Mouse (Mus musculus) MEL (cell line): ENCODE results near the gene Kpna3. TPM values are rescaled to one million over a fixed set of nuclear protein-coding genes. Genes with fewer than 3 reads are reported as not detected.

Experiments
- DNase-seq: peaks from one replicate; pipeline ENCODE4 v3.0.0; 2011; ENCODE audit warnings: low read depth, low spot score
- H3K27ac ChIP-seq: 2 replicates; pipeline ENCODE4 v1.5.1; 2012; ENCODE audit warnings: low read depth, mild to moderate bottlenecking, control low read depth, low read length, moderate library complexity; ENCODE audit not compliant: control insufficient read depth
- H3K27me3 ChIP-seq, 2 experiments: fragments of 150-350 bp in 1 of 2; sonication (generic) in 1 of 2; 2 replicates each; pipeline ENCODE4 v1.6.1; 2012; ENCODE audit warnings: low read length in 2 of 2, mild to moderate bottlenecking in 2 of 2, improper control_type of control experiment in 1 of 2, moderate library complexity in 1 of 2; ENCODE audit not compliant: insufficient read depth in 2 of 2, control insufficient read depth in 1 of 2
- H3K36me3 ChIP-seq, 2 experiments: 2 replicates each; pipeline ENCODE4 v1.6.1; 2012 to 2014; ENCODE audit warnings: low read length in 2 of 2, improper control_type of control experiment in 1 of 2, inconsistent platforms in 1 of 2, mild to moderate bottlenecking in 1 of 2; ENCODE audit not compliant: insufficient read depth in 2 of 2, control insufficient read depth in 1 of 2
- H3K4me1 ChIP-seq, 2 experiments: fragments of 150-350 bp in 1 of 2; sonication (generic) in 1 of 2; 2 replicates each; pipeline ENCODE4 v1.6.1; 2012; ENCODE audit warnings: low read length in 2 of 2, improper control_type of control experiment in 1 of 2, mild to moderate bottlenecking in 1 of 2; ENCODE audit not compliant: insufficient read depth in 2 of 2, control insufficient read depth in 1 of 2
- H3K4me3 ChIP-seq, 2 experiments: fragments of 150-350 bp in 1 of 2; sonication (generic) in 1 of 2; 2 replicates each; pipeline ENCODE4 v1.5.1; 2012; ENCODE audit warnings: low read depth in 2 of 2, low read length in 2 of 2, mild to moderate bottlenecking in 2 of 2, moderate library complexity in 2 of 2, control low read depth in 1 of 2, improper control_type of control experiment in 1 of 2; ENCODE audit not compliant: control insufficient read depth in 1 of 2, insufficient read depth in 1 of 2
- H3K79me2 ChIP-seq: 2 replicates; pipeline ENCODE4 v1.6.1; 2012; ENCODE audit warnings: mild to moderate bottlenecking, low read length, moderate library complexity; ENCODE audit not compliant: control insufficient read depth, poor library complexity, insufficient read depth
- H3K9ac ChIP-seq: 2 replicates; pipeline ENCODE4 v1.6.1; 2012; ENCODE audit warnings: low read depth, mild to moderate bottlenecking, control low read depth, low read length, moderate library complexity; ENCODE audit not compliant: control insufficient read depth, poor library complexity, severe bottlenecking
- H3K9me3 ChIP-seq: fragments of 150-350 bp; sonication (generic); replicated peaks from 2 replicates; pipeline ENCODE4 v1.6.1; 2012; ENCODE audit warnings: mild to moderate bottlenecking, low read length, improper control_type of control experiment, moderate library complexity; ENCODE audit not compliant: insufficient read depth
- CHD1 ChIP-seq: IDR thresholded peaks from 2 replicates; pipeline ENCODE4 v1.6.1; 2012; ENCODE audit warnings: low read depth, mild to moderate bottlenecking, inconsistent platforms, low read length, improper control_type of control experiment
- CHD2 ChIP-seq: IDR thresholded peaks from 2 replicates; pipeline ENCODE4 v1.6.1; 2011; ENCODE audit warnings: low read length, improper control_type of control experiment
- CTCF ChIP-seq, 3 experiments: IDR thresholded peaks in 2 of 3; conservative IDR thresholded peaks in 1 of 3; 2 replicates each; pipeline ENCODE4 v1.5.1; 2011 to 2012; ENCODE audit warnings: low read length in 3 of 3, low read depth in 2 of 3, mild to moderate bottlenecking in 2 of 3, improper control_type of control experiment in 1 of 3, inconsistent platforms in 1 of 3, mixed read lengths in 1 of 3, moderate library complexity in 1 of 3; ENCODE audit not compliant: control insufficient read depth in 1 of 3, insufficient read depth in 1 of 3, poor library complexity in 1 of 3, severe bottlenecking in 1 of 3
- E2F4 ChIP-seq: IDR thresholded peaks from 2 replicates; pipeline ENCODE4 v1.6.1; 2011; ENCODE audit warnings: low read depth, low read length, improper control_type of control experiment, borderline replicate concordance
- EP300 ChIP-seq, 2 experiments: IDR thresholded peaks; 2 replicates each; pipeline ENCODE4 v1.6.1; 2011; ENCODE audit warnings: improper control_type of control experiment in 2 of 2, low read length in 2 of 2, low read depth in 1 of 2, mild to moderate bottlenecking in 1 of 2
- GABPA ChIP-seq: IDR thresholded peaks from 2 replicates; pipeline ENCODE4 v1.6.1; 2012; ENCODE audit warnings: low read depth, mild to moderate bottlenecking, inconsistent platforms, low read length, improper control_type of control experiment, moderate library complexity
- GATA1 ChIP-seq: IDR thresholded peaks from 2 replicates; pipeline ENCODE4 v1.6.1; 2011; ENCODE audit warnings: low read depth, low read length, improper control_type of control experiment
- JUND ChIP-seq: IDR thresholded peaks from 2 replicates; pipeline ENCODE4 v1.6.1; 2011; ENCODE audit warnings: low read depth, mild to moderate bottlenecking, improper control_type of control experiment, low read length
- KAT2A ChIP-seq: conservative IDR thresholded peaks from 2 replicates; pipeline ENCODE4 v1.6.1; 2012; ENCODE audit warnings: low read depth, low read length, improper control_type of control experiment, inconsistent platforms
- MAZ ChIP-seq: IDR thresholded peaks from 2 replicates; pipeline ENCODE4 v1.6.1; 2012; ENCODE audit warnings: low read depth, mild to moderate bottlenecking, inconsistent platforms, low read length, improper control_type of control experiment
- MXI1 ChIP-seq: IDR thresholded peaks from 2 replicates; pipeline ENCODE4 v1.6.1; 2011; ENCODE audit warnings: mild to moderate bottlenecking, low read depth, low read length, improper control_type of control experiment
- MYC ChIP-seq: IDR thresholded peaks from 2 replicates; pipeline ENCODE4 v1.6.1; 2011; ENCODE audit warnings: low read depth, mild to moderate bottlenecking, low read length, improper control_type of control experiment, moderate library complexity
- POLR2A ChIP-seq, 2 experiments: IDR thresholded peaks; 2 replicates each; pipeline ENCODE4 v1.6.1; 2011 to 2012; ENCODE audit warnings: low read length in 2 of 2, mild to moderate bottlenecking in 2 of 2, control low read depth in 1 of 2, improper control_type of control experiment in 1 of 2, low read depth in 1 of 2, moderate library complexity in 1 of 2; ENCODE audit not compliant: control insufficient read depth in 1 of 2, insufficient read depth in 1 of 2, poor library complexity in 1 of 2
- RAD21 ChIP-seq: IDR thresholded peaks from 2 replicates; pipeline ENCODE4 v1.6.1; 2011; ENCODE audit warnings: mild to moderate bottlenecking, low read depth, low read length, improper control_type of control experiment
- RCOR1 ChIP-seq: IDR thresholded peaks from 2 replicates; pipeline ENCODE4 v1.6.1; 2012; ENCODE audit warnings: low read depth, mild to moderate bottlenecking, inconsistent platforms, low read length, improper control_type of control experiment
- SMC3 ChIP-seq: IDR thresholded peaks from 2 replicates; pipeline ENCODE4 v1.6.1; 2011; ENCODE audit warnings: low read depth, low read length, improper control_type of control experiment
- polyA plus RNA-seq, 2 experiments: library from polyadenylated mRNA; stranded (reverse) in 1 of 2; unstranded in 1 of 2; fragments of >175 nt in 1 of 2; fragments of >200 nt in 1 of 2; gene quantifications; 2 replicates each; pipeline versions ENCODE4 v1.2.1 to v1.2.4; 2012; ENCODE audit warnings: low replicate concordance in 2 of 2, low read depth in 1 of 2; ENCODE audit not compliant: insufficient read length in 2 of 2, insufficient read depth in 1 of 2, missing spikeins in 1 of 2
- total RNA-seq: library from RNA; depleted of rRNA; stranded (reverse); fragments of 300-350 nt; gene quantifications from 2 replicates; pipeline ENCODE4 v1.2.3, GENCODE M21; 2012

Kpna3 gene
- total and polyA plus RNA-seq, 3 experiments = 22.7 to 309 (median 51.3) TPM

- DNase-seq = no peak
- Histone ChIP-seq H3K4me3 (no peak overlapping the region), H3K4me1 (peaks cover 5 to 16% of the 10 kb centered on the region in 2 experiments; a peak in 3 of 4 replicates), H3K36me3 (peaks cover 0 to 22% of the 10 kb centered on the region in 2 experiments; a peak in 3 of 4 replicates), H3K9ac (no peak overlapping the region), H3K27me3 (no peaks in the 10 kb centered on the region), H3K9me3 (no peaks in the 10 kb centered on the region), H3K27ac (no peak overlapping the region), H3K79me2 (peaks cover 55% of the 10 kb centered on the region)
- TF ChIP-seq GABPA (no peak), RCOR1 (no peak), KAT2A (no peak), SMC3 (no peak), POLR2A (IDR thresholded peaks at IDR 0.05; ENCODE audit: control insufficient read depth in 1 of 2, insufficient read depth in 1 of 2, low read depth in 1 of 2, low read length in 2 of 2, poor library complexity in 1 of 2) (no peak), RAD21 (no peak), MAZ (no peak)
These were observed 24.4 kb downstream of the Kpna3 start for GRCm38 (mm10) chr14:61415311-61415710.

DNA sequence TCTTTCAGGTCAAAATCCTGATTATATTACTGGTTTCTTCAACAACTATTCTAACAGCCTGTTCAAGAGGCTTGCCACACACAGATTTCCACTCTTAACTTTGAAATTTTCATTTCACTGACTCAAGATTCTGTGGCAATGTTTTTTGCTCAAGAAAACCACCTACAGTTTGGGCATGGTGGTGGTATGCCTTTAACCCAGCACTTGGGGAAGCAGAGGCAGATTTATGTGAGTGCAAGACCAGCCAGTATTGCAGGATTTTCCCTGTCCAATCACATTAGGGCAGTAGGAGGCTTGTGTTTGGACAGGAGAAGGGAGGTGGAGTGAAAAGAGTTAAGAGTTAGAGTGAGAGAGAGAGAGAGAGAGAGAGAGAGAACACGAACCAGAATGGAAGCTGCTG is 24.9 kb downstream of the Kpna3 start:
- Histone ChIP-seq H3K36me3 (peaks cover 0 to 24% of the 10 kb centered on the region in 2 experiments; a peak in 3 of 4 replicates), H3K27ac (no peak overlapping the region), H3K79me2 (peaks cover 58% of the 10 kb centered on the region), H3K4me1 (peaks cover 8 to 18% of the 10 kb centered on the region in 2 experiments; a peak in 3 of 4 replicates), H3K4me3 (no peak overlapping the region), H3K9ac (no peak overlapping the region), H3K9me3 (no peaks in the 10 kb centered on the region), H3K27me3 (no peaks in the 10 kb centered on the region)
- TF ChIP-seq EP300 (IDR thresholded peaks at IDR 0.05; ENCODE audit: low read depth in 1 of 2, low read length in 2 of 2) (no peak), JUND (no peak), GABPA (no peak), MXI1 (no peak), E2F4 (no peak), CHD2 (no peak), POLR2A (IDR thresholded peaks at IDR 0.05; ENCODE audit: control insufficient read depth in 1 of 2, insufficient read depth in 1 of 2, low read depth in 1 of 2, low read length in 2 of 2, poor library complexity in 1 of 2) (no peak), GATA1 (no peak), MYC (no peak), CTCF (IDR thresholded peaks at IDR 0.05 in 2 of 3, conservative IDR thresholded peaks at IDR 0.05 in 1 of 3; ENCODE audit: control insufficient read depth in 1 of 3, insufficient read depth in 1 of 3, low read depth in 2 of 3, low read length in 3 of 3, poor library complexity in 1 of 3, severe bottlenecking in 1 of 3) (no peak), CHD1 (no peak)
- DNase-seq = no peak
